Mouse (Mus musculus) liver, adult 2 months (tissue): ENCODE results near the gene Ptprh.

Experiments
- CTCF ChIP-seq: fragments of 200-500 bp; IDR thresholded peaks from 2 replicates; pipeline ENCODE4 v1.5.1; 2011; ENCODE audit warnings: low read depth, low read length, control low read depth
- POLR2A ChIP-seq: fragments of 200-500 bp; IDR thresholded peaks from 2 replicates; pipeline ENCODE4 v1.6.1; 2011; ENCODE audit warnings: low read length, control low read depth; ENCODE audit not compliant: insufficient read depth; ENCODE audit errors: extremely low read depth

- TF ChIP-seq CTCF (no peak), POLR2A (no peak)
These were observed 96.6 kb downstream of the Ptprh start for GRCm38 (mm10) chr7:4507220-4507619.
